Mouse (Mus musculus): ENCODE results near the gene Bicc1. TPM values are rescaled to one million over a fixed set of nuclear protein-coding genes. Genes with fewer than 3 reads are reported as not detected.

Gene Bicc1
- polyA plus RNA-seq (2011; ENCODE audit: insufficient read depth, insufficient read length, low replicate concordance, missing spikeins), result 3.7 and 4.0 TPM in 2 replicates

DNA sequence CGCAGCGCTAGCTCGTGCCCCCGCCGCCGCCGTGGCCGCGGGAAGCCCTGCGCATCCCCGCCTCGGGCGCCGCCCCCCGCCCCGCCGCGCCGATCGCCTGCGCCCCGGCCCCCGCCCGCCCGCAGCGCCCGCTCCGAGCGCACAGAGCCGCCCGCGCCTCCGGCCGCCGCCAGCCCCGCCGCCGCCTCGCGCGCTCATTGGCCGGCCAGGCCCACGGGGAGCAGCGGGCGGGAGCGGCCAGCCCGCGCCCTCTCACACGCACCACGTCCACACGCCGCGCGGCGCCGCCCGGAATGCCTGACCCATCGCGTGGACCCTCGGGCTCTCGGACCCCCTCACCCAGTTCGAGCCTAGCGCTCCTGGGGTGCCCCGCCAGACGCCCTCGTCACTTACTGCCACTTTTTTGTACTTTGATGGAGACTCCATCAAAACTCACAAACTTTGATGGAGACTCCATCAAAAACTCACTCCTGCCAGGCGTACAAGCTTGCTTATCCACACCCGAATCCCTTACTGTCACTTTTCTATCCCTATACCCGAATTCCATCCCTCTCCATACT, at the start of gene Bicc1:
Gene Bicc1 (minus strand): TSS at position 25 of the 560 bp plus-strand sequence.
- Histone ChIP-seq H3K4me1 (ENCODE audit: control insufficient read depth, insufficient read depth, low read length) (no peaks in the 10 kb centered on the region), H3K27ac (ENCODE audit: control insufficient read depth, insufficient read depth, low read depth, low read length, poor library complexity) (no peak within 1 kb of the TSS; the same call in 1 of the 2 replicates), H3K4me3 (replicated peaks; ENCODE audit: control insufficient read depth, low read depth, low read length) (no peak within 1 kb of the TSS)
- no peak for TF ChIP-seq POLR2A (IDR thresholded peaks at IDR 0.05; ENCODE audit: borderline replicate concordance, control insufficient read depth, low read depth, low read length)
- no peak for TF ChIP-seq CTCF (IDR thresholded peaks at IDR 0.05; ENCODE audit: control insufficient read depth, insufficient read depth, low read length)
- WGBS, result 14% methylated on average over 49 of the region's 69 CpGs

DNA sequence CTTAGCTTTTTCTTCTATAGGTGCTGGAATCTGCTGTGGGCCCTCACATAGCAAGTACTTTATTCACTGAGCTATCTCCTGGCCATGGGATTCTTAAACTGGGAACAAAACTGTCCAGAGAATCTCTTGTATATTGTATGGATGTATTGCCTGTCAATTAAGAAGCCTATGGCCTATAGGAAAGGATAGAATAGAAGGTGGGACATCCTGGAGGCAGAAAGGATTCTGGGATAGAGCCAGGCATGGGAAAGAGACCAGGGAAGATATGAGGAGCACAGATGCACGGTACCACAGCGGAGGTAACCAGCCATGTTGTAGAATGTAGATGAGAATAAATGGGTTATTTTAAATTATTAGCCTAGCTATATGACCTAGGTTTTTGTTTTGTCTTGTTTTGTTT, 42.0 kb upstream of the Bicc1 start:
- 89% methylated on average over 2 of the region's 2 CpGs for WGBS
- TF ChIP-seq CTCF (IDR thresholded peaks at IDR 0.05; ENCODE audit: control insufficient read depth, insufficient read depth, low read length) (no peak), POLR2A (IDR thresholded peaks at IDR 0.05; ENCODE audit: borderline replicate concordance, control insufficient read depth, low read depth, low read length) (no peak)
- H3K4me3 ChIP-seq (replicated peaks; ENCODE audit: control insufficient read depth, low read depth, low read length), result no peak overlapping the region
- no peaks in the 10 kb centered on the region for H3K4me1 ChIP-seq (ENCODE audit: control insufficient read depth, insufficient read depth, low read length)
- no peak overlapping the region for H3K27ac ChIP-seq (ENCODE audit: control insufficient read depth, insufficient read depth, low read depth, low read length, poor library complexity)

DNA sequence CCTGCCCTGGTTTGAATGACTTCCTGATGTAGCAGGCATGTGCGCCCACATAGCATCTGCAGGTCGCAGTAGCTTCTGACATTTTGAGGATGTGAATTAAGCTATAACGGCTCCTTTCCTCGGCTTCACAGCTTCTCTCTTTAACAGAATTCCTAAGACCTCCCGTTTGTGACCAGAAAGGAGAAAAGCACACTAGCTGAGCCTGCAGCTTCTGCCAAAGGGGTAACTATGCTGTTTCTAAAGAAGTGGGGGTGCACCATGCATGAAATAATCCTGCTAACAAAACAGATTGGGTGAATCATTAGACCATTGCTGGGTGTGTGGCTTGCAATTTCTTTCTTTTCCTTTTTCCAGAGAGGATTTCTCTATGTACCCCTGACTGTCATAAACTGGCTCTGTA, 41.5 kb upstream of the Bicc1 start:
- no peak overlapping the region for H3K27ac ChIP-seq (ENCODE audit: control insufficient read depth, insufficient read depth, low read depth, low read length, poor library complexity)
- no peaks in the 10 kb centered on the region for H3K4me1 ChIP-seq (ENCODE audit: control insufficient read depth, insufficient read depth, low read length)
- H3K4me3 ChIP-seq (replicated peaks; ENCODE audit: control insufficient read depth, low read depth, low read length), result no peak overlapping the region
- TF ChIP-seq CTCF (IDR thresholded peaks at IDR 0.05; ENCODE audit: control insufficient read depth, insufficient read depth, low read length) (no peak), POLR2A (IDR thresholded peaks at IDR 0.05; ENCODE audit: borderline replicate concordance, control insufficient read depth, low read depth, low read length) (no peak)
- WGBS, result 25% methylated on average over 5 of the region's 5 CpGs

DNA sequence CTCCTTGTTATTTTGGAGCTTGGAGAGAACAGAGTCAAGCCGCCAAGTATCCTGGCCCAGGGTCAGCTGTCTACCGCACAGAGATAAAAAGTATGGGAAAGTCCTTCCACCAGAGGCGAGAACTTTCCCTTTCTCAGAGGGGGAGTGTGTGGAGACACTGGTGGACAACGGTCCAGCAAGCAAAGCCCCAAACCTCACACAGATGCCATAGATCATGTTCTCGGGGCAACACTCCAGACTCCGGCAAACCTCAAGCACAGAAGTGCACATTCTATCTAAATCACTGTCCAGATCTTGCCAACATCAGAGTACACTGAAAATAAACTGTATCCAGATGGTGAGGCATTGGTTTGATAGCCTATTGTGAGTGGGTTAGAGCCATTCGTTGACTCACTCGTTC, 39.2 kb upstream of the Bicc1 start:
- TF ChIP-seq POLR2A (IDR thresholded peaks at IDR 0.05; ENCODE audit: borderline replicate concordance, control insufficient read depth, low read depth, low read length) (no peak), CTCF (IDR thresholded peaks at IDR 0.05; ENCODE audit: control insufficient read depth, insufficient read depth, low read length) (no peak)
- H3K27ac ChIP-seq (ENCODE audit: control insufficient read depth, insufficient read depth, low read depth, low read length, poor library complexity), result no peak overlapping the region
- 77% methylated on average over 8 of the region's 8 CpGs for WGBS
- H3K4me1 ChIP-seq (ENCODE audit: control insufficient read depth, insufficient read depth, low read length), result no peaks in the 10 kb centered on the region
- no peak overlapping the region for H3K4me3 ChIP-seq (replicated peaks; ENCODE audit: control insufficient read depth, low read depth, low read length)

DNA sequence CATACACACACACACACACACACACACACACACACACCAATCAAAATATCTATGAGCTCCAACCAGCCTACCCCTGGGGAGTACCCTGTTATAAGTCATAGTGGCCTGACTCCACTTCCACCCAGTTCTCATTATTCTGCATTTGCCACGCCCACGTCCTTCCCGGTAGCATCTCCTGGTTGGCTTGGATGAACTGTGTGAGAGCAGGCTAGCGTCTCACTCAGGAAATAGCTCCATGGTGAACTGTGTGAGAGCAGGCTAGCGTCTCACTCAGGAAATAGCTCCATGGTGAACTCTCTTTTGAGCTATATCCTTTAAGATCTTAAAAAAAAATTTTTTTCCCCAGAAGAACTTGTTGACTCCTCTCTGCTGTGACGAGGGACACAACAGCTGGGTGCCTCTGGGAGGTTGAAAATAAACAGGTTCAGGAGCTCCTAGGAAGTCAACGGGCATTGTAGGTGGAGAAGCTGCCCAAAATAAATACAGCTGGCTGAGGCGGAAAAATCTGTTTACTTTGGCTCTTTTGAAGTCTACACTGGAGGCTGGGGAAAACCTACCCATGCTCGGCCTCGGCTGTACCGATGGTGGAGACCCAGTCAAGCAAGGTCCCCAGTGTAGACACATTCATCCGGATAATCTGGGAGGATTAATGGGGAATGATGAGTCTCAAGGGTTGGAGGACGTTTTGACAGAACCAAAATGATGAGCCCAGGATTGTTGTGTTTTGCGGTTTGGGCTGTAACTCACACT, 37.7 kb upstream of the Bicc1 start:
- no peaks in the 10 kb centered on the region for H3K4me1 ChIP-seq (ENCODE audit: control insufficient read depth, insufficient read depth, low read length)
- no peak overlapping the region for H3K27ac ChIP-seq (ENCODE audit: control insufficient read depth, insufficient read depth, low read depth, low read length, poor library complexity)
- 49% methylated on average over 14 of the region's 14 CpGs for WGBS
- H3K4me3 ChIP-seq (replicated peaks; ENCODE audit: control insufficient read depth, low read depth, low read length), result no peak overlapping the region
- TF ChIP-seq CTCF (IDR thresholded peaks at IDR 0.05; ENCODE audit: control insufficient read depth, insufficient read depth, low read length) (no peak), POLR2A (IDR thresholded peaks at IDR 0.05; ENCODE audit: borderline replicate concordance, control insufficient read depth, low read depth, low read length) (no peak)

DNA sequence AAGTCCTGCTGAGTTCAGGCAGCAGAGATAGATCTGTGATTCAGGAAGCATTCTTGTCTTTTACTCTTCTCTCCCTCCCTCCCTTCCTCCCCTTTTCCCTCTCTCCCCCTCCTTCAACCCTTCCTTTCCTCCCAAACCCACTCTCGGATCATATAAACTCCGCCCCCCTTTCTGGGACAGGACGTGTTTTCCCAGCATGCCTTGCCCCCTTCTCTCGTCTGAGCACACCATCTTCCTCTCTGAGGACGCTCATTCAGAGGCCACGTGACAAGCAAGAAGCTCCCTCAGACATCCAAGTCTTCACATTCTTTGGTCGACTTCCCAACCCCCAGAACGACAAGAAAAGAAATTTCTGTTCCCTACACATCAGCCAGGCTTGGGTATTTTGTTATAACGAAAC, 36.0 kb upstream of the Bicc1 start:
- Histone ChIP-seq H3K4me3 (replicated peaks; ENCODE audit: control insufficient read depth, low read depth, low read length) (no peak overlapping the region), H3K27ac (ENCODE audit: control insufficient read depth, insufficient read depth, low read depth, low read length, poor library complexity) (no peak overlapping the region), H3K4me1 (ENCODE audit: control insufficient read depth, insufficient read depth, low read length) (no peaks in the 10 kb centered on the region)
- TF ChIP-seq POLR2A (IDR thresholded peaks at IDR 0.05; ENCODE audit: borderline replicate concordance, control insufficient read depth, low read depth, low read length) (no peak), CTCF (IDR thresholded peaks at IDR 0.05; ENCODE audit: control insufficient read depth, insufficient read depth, low read length) (no peak)
- WGBS, result 47% methylated on average over 9 of the region's 9 CpGs

DNA sequence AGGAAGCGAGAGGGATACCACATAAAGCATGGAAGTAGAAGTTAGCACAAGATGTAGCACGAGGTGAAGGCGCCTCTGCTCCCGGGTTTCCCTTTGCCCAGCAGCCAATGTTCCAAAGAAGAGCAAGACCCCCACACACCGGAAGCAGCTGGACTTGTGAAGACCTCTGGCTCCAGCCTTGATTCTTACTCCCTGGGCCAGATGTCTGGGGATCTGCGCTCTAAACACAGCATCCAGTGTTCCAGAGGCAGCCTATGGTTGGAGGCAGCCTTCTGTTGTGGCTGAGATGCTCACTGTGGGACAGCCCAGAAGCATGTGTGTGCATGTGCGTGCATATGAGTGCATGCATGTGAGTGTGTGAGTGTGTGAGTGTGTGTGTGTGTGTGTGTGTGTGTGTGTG, 35.2 kb upstream of the Bicc1 start:
- no peak overlapping the region for H3K27ac ChIP-seq (ENCODE audit: control insufficient read depth, insufficient read depth, low read depth, low read length, poor library complexity)
- no peak overlapping the region for H3K4me3 ChIP-seq (replicated peaks; ENCODE audit: control insufficient read depth, low read depth, low read length)
- TF ChIP-seq POLR2A (IDR thresholded peaks at IDR 0.05; ENCODE audit: borderline replicate concordance, control insufficient read depth, low read depth, low read length), result no peak
- no peak for TF ChIP-seq CTCF (IDR thresholded peaks at IDR 0.05; ENCODE audit: control insufficient read depth, insufficient read depth, low read length)
- H3K4me1 ChIP-seq (ENCODE audit: control insufficient read depth, insufficient read depth, low read length), result no peaks in the 10 kb centered on the region
- 78% methylated on average over 7 of the region's 7 CpGs for WGBS

DNA sequence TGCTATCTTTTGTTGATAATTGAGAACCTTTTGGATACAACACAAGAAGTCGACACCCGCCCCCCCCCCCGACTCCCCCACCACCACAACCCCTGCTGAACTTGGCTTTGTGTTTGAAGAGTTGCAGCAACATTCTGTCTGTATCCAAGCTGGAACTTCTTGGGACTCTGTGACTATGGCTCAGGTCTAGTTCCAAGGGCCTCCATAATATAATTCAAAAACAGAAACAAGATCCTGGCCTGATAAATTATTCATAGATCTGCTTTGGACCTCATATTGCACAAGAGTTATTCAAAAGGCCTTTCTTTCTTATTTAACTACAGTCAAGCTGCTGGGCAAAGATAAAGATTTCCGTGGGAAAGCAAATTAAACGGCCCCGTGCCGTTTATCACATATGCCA, 33.8 kb upstream of the Bicc1 start:
- WGBS, result 63% methylated on average over 7 of the region's 7 CpGs
- Histone ChIP-seq H3K4me1 (ENCODE audit: control insufficient read depth, insufficient read depth, low read length) (no peaks in the 10 kb centered on the region), H3K27ac (ENCODE audit: control insufficient read depth, insufficient read depth, low read depth, low read length, poor library complexity) (no peak overlapping the region), H3K4me3 (replicated peaks; ENCODE audit: control insufficient read depth, low read depth, low read length) (no peak overlapping the region)
- TF ChIP-seq CTCF (IDR thresholded peaks at IDR 0.05; ENCODE audit: control insufficient read depth, insufficient read depth, low read length) (no peak), POLR2A (IDR thresholded peaks at IDR 0.05; ENCODE audit: borderline replicate concordance, control insufficient read depth, low read depth, low read length) (no peak)
